Mouse (Mus musculus) embryonic facial prominence, embryonic 14.5 days (tissue): ENCODE data around the gene M1ap. TPM values are rescaled to one million over a fixed set of nuclear protein-coding genes. Genes with fewer than 3 reads are reported as not detected.

Experiments used
- ATAC-seq: fragments of 200-750 bp; cut with Nextera tagmentation; 2 replicates; pipeline ENCODE4 v1.8.0; 2017; ENCODE audit warnings: low read depth, moderate number of reproducible peaks, moderate TSS enrichment
- DNase-seq: peaks from one replicate; pipeline ENCODE4 v3.0.0-alpha.2; 2015; ENCODE audit warnings: low spot score
- H3K27ac ChIP-seq: fragments of 300-500 bp; sonication (generic); replicated peaks from 2 replicates; pipeline ENCODE4 v1.5.1; 2014; ENCODE audit warnings: low read depth, mild to moderate bottlenecking, low read length, moderate library complexity
- H3K27me3 ChIP-seq: fragments of 300-500 bp; sonication (generic); replicated peaks from 2 replicates; pipeline ENCODE4 v1.6.1; 2014; ENCODE audit warnings: low read length; ENCODE audit not compliant: control insufficient read depth, insufficient read depth
- H3K36me3 ChIP-seq: fragments of 300-500 bp; sonication (generic); 2 replicates; pipeline ENCODE4 v1.6.1; 2014; ENCODE audit warnings: low read length, mixed read lengths; ENCODE audit not compliant: control insufficient read depth, insufficient read depth
- H3K4me1 ChIP-seq: fragments of 300-500 bp; sonication (generic); 2 replicates; pipeline ENCODE4 v1.6.1; 2014; ENCODE audit warnings: antibody characterized with exemption, low read length; ENCODE audit not compliant: control insufficient read depth, insufficient read depth
- H3K4me2 ChIP-seq: fragments of 300-500 bp; sonication (generic); 2 replicates; pipeline ENCODE4 v1.6.1; 2014; ENCODE audit warnings: low read depth, mild to moderate bottlenecking, low read length, moderate library complexity, mixed read lengths
- H3K4me3 ChIP-seq: fragments of 300-500 bp; sonication (generic); 2 replicates; pipeline ENCODE4 v1.5.1; 2014; ENCODE audit warnings: low read depth, mild to moderate bottlenecking, low read length
- H3K9ac ChIP-seq: fragments of 300-500 bp; sonication (generic); 2 replicates; pipeline ENCODE4 v1.6.1; 2014; ENCODE audit warnings: low read depth, mild to moderate bottlenecking, low read length, moderate library complexity, mixed read lengths
- H3K9me3 ChIP-seq: fragments of 300-500 bp; sonication (generic); 2 replicates; pipeline ENCODE4 v1.6.1; 2016; ENCODE audit warnings: low read length; ENCODE audit not compliant: control insufficient read depth
- WGBS: fragments of 180-500 bp; shearing (Covaris S2); extraction: QIAGEN DNeasy Blood & Tissue Kit; methylation state at CpG from one replicate; pipeline ENCODE4 v1.1.7; 2014; 5-methylcytosine and 5-hydroxymethylcytosine counted together
- polyA plus RNA-seq: library from polyadenylated mRNA; unstranded; fragments of >200 nt; fragmentation: Nextera tagmentation; extraction: Ambion mirVana; gene quantifications from 2 replicates; pipeline ENCODE4 v1.2.1, GENCODE M21; 2014

Gene M1ap
- polyA plus RNA-seq, 1 experiment from 2014 or later = 0.65 TPM

DNA sequence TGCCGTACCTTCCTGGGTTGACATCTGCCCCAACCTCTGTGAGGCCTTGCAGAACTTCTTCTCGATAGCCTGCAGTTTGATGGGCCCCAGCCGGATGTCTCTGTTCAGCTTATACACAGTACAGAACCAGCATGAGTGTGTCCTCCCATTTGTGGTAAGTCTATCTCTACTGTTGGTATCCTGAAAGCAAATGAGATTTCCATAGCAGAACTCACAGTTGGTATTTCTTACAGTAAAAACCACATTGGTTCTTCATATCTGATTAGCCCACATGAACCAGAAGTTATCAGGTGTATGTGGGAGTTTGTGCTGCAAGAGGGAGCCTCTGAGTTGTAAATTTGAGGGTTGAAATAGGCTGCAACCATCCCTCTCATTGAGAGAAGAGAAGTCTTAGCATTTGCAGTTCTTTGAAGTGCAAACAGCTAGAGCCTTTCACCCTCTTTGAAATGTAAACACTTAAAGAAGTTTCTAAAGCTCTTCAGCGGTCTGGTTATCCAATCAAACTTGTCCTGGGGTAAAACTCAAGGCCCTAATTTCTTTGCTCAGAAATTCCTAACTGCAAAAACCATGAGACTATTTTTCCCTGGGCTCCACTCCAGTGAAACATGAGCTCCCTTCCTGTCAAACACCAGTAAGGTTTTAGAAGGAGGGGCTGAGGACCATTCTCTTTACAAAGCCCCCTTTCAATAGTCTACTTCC, 10.0 kb downstream of the M1ap start:
- ATAC-seq = peak; percentile 79
- no peak overlapping the region for H3K4me3 ChIP-seq
- H3K9ac ChIP-seq = no peak overlapping the region
- peak overlapping the region; percentile 63 for H3K27ac ChIP-seq
- WGBS = 55% methylated on average over 4 of the region's 4 CpGs
- no peaks in the 10 kb centered on the region for H3K9me3 ChIP-seq
- H3K27me3 ChIP-seq = no peaks in the 10 kb centered on the region
- H3K4me2 ChIP-seq = no peak overlapping the region
- H3K4me1 ChIP-seq = peaks cover 4% of the 10 kb centered on the region; the same call in 1 of the 2 replicates
- no peaks in the 10 kb centered on the region for H3K36me3 ChIP-seq
- peak; percentile 83 for DNase-seq

DNA sequence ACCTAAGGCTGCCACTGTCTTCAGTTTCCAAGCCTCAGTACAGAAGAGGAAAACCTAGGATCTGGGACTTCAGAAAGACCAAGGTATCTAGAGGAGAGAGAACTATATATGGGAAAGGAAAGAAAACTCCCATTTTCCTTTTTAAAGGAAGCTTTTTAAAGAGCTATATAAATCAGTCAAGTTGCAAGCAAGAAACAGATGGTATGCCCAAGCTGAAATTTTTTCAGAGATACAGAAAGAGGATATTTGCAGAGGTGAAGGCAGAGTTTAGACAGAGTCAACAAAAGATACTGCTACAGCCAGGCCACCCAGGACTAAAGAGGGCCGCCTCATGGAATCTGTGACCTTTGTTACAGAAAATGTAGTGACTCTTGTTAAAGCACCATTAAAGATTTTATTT, 15.0 kb downstream of the M1ap start:
- ATAC-seq (no peak), DNase-seq (no peak)
- Histone ChIP-seq H3K4me1 (peaks cover under 1% of the 10 kb centered on the region; the same call in 1 of the 2 replicates), H3K36me3 (no peaks in the 10 kb centered on the region), H3K9me3 (no peaks in the 10 kb centered on the region), H3K27me3 (no peaks in the 10 kb centered on the region), H3K4me2 (no peak overlapping the region), H3K9ac (no peak overlapping the region), H3K4me3 (no peak overlapping the region), H3K27ac (no peak overlapping the region)
- 83% methylated on average over 1 of the region's 1 CpGs for WGBS

DNA sequence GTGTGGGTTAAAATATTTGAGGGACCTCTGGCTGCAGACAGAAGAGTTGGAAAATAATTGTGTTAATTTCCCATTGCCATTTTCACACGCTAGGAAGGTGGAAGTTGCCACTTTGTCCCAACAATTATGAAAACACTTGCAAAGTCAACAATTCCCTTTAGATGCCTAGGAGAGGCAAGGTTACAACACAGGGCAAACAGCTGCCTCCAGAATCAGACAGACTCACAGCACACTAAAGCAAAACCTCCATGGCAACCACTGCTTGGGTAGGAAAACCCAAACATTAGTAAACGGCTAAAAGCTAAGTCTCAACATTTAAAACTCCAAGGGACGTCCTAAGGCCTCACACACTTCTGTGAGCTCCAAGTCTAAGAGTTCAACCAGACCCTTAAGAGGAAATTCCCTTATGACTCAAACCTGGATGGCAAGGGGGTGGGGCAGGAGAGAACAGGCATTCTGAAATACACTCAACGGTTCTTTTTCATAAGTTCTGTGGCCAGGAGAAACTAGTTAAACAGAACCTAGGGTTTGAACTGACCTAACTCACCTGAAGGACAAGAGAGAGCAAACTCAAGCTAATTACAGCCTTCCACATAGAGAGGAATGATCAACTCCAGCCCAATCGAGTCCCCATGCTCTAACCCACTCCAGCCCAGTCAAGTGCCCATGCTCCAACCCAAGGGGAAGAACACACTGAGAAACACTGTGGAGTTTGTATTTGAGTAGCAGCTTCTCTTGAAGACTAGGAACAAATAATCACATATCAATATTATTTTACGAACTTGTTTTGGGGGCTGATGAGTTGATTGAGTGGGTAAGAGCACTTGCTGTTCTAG, 22.8 kb downstream of the M1ap start:
- Histone ChIP-seq H3K4me3 (no peak overlapping the region), H3K4me1 (no peaks in the 10 kb centered on the region), H3K9ac (no peak overlapping the region), H3K4me2 (no peak overlapping the region), H3K27ac (no peak overlapping the region), H3K27me3 (0 out of 2 replicates have a peak, but pooled peaks cover 4% of the 10 kb centered on the region), H3K36me3 (no peaks in the 10 kb centered on the region), H3K9me3 (no peaks in the 10 kb centered on the region)
- no peak for ATAC-seq
- no peak for DNase-seq
- 70% methylated on average over 6 of the region's 6 CpGs for WGBS

DNA sequence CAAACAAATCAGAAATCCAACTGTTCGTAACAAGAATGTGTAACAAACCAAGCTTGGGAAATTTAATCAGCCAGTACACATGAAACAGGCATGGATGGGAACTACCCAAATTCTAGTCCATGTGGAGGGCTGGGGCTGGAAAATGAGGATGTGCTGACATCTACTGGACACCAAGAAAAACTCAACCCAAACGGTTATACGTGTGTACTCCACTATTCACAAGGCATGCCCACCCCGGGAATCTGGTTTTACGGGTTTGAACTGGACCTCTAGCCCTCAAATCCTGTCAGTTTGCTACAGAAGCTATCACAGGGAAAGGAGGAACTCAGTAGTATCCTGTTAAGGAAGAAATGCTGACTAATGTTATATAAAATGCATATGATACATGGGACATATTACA, 24.3 kb downstream of the M1ap start:
- H3K27ac ChIP-seq = no peak overlapping the region
- DNase-seq = peak; percentile 84
- WGBS = 4% methylated on average over 5 of the region's 5 CpGs

DNA sequence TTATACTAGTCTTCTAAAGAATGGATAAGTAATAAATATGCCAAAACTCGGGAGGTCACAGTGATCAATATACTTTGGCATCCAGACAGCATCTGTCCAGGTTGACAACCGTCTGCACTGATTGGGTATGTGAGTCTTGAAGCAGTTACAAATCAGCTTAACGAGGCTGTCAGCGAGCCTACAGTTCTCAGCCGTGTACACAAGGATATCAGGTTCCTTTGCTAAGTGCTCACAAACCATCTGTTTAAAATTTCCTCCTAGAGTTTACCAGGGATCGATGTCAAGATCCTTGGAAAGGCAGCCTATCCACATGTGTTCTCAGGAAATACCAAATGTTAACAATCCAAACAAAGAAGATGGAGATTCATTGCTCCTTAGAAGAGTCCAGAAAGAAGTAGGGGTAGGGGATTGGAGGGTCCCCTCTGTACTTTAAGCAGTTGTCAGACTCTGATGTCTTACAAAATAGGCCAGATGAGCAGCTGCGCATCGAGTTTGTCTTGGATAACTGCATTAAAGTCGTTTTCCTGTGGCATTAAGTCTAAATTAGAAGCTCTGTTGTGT, 40.8 kb downstream of the M1ap start:
- Histone ChIP-seq H3K27ac (peak overlapping the region; percentile 22), H3K4me2 (peak overlapping the region; percentile 23; the same call in 1 of the 2 replicates)
- 8% methylated on average over 9 of the region's 9 CpGs for WGBS

More for the DNA sequence above, 24.3 kb downstream of the M1ap start:
- Histone ChIP-seq H3K9me3 (no peaks in the 10 kb centered on the region), H3K4me2 (no peak overlapping the region), H3K4me1 (no peaks in the 10 kb centered on the region), H3K27me3 (0 out of 2 replicates have a peak, but pooled peaks cover 4% of the 10 kb centered on the region), H3K4me3 (no peak overlapping the region), H3K36me3 (no peaks in the 10 kb centered on the region), H3K9ac (no peak overlapping the region)
- ATAC-seq = peak; percentile 93; the same call in 1 of the 2 replicates

DNA sequence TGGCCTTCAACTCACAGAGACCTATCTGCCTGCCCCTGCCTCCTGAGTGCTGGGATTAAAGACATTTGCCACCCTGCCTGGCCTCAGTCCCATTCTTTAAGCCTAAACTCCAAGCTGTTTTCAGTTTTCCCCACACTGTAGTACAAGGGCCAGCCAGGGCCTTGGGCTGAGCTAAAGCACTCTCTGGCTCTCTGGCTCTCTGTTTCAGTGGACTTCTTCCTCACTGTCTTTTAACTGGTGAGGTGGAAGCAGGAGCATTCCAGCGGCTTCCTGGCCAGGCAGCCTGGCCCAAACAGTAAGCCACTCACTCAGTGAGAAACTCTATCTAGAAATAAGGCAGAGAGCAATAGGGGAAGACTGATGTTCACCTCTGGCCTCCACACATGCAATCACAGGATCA, 47.0 kb downstream of the M1ap start:
- no peak for ATAC-seq
- H3K4me1 ChIP-seq = no peaks in the 10 kb centered on the region
- H3K4me2 ChIP-seq = no peak overlapping the region

More for the DNA sequence above, 40.8 kb downstream of the M1ap start:
- ATAC-seq (peak; percentile 91), DNase-seq (peak; percentile 84)
- Histone ChIP-seq H3K4me1 (peaks cover 14% of the 10 kb centered on the region; the same call in 1 of the 2 replicates), H3K27me3 (no peaks in the 10 kb centered on the region), H3K4me3 (no peak overlapping the region), H3K36me3 (no peaks in the 10 kb centered on the region), H3K9me3 (no peaks in the 10 kb centered on the region), H3K9ac (no peak overlapping the region)

DNA sequence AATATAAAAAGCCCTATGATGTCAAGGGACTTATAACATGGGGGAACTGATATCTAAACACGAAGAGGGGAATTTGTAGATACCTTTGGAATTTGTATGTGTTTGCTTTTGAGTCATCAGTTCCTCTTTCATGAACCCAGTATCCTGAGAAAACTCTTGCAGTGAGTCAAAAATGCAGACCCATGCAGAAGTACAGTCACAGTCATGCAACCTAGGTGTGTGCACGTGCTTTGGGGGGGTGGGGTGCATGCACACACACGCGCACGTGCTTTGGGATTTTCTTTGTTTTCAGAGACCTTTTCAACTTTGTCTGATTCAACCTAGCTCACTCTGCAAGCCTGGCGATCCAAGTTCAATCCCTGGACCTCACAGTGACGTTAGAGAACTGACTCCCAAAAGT, 47.7 kb downstream of the M1ap start:
- H3K4me3 ChIP-seq = no peak overlapping the region
- no peaks in the 10 kb centered on the region for H3K36me3 ChIP-seq
- no peak overlapping the region for H3K9ac ChIP-seq
- H3K4me2 ChIP-seq = no peak overlapping the region
- no peaks in the 10 kb centered on the region for H3K4me1 ChIP-seq
- H3K27ac ChIP-seq = no peak overlapping the region
- ATAC-seq (no peak), DNase-seq (no peak)
- H3K27me3 ChIP-seq = no peaks in the 10 kb centered on the region
- 61% methylated on average over 7 of the region's 7 CpGs for WGBS
- no peaks in the 10 kb centered on the region for H3K9me3 ChIP-seq

More for the DNA sequence above, 47.0 kb downstream of the M1ap start:
- H3K9me3 ChIP-seq = no peaks in the 10 kb centered on the region
- DNase-seq = no peak
- H3K27ac ChIP-seq = no peak overlapping the region
- H3K36me3 ChIP-seq = no peaks in the 10 kb centered on the region
- 52% methylated on average over 1 of the region's 1 CpGs for WGBS
- H3K9ac ChIP-seq = no peak overlapping the region
- no peak overlapping the region for H3K4me3 ChIP-seq
- no peaks in the 10 kb centered on the region for H3K27me3 ChIP-seq

DNA sequence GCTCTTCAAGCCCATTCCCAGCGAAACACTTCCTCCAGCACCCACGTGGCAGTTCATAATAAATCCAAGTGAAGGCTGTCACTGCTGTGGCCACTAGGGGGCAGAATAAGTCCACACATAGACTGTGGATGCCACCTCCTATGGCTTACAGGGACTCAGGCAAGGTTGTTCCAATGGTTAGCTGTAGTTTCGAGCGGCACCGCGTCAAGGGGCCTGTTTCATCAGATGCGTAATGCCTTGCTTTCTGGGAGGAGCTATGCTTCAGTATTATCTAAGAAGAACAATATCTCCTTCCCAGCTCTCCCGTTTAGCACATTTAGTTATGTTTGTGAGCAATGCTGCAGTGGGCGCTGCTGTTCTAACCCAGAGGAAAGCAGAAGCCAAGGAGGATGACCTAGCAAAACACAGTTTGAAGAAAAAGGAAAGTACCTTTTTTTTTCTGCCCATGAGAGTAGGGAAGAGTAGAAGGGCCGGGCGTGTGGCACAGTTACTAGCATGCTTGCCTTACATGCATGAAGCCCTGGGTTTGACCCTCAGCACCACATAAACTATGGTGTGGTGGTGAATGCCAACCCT, 50.1 kb downstream of the M1ap start:
- peak overlapping the region; percentile 32; the same call in 1 of the 2 replicates for H3K9ac ChIP-seq
- no peaks in the 10 kb centered on the region for H3K36me3 ChIP-seq
- H3K4me1 ChIP-seq = no peaks in the 10 kb centered on the region
- H3K27ac ChIP-seq = no peak overlapping the region
- DNase-seq = peak; percentile 96
- peak overlapping the region; percentile 23 for H3K4me2 ChIP-seq
- peak overlapping the region; percentile 2; the same call in 1 of the 2 replicates for H3K4me3 ChIP-seq
- H3K27me3 ChIP-seq = no peaks in the 10 kb centered on the region
- WGBS = 12% methylated on average over 11 of the region's 11 CpGs
- ATAC-seq = peak; percentile 95
- H3K9me3 ChIP-seq = no peaks in the 10 kb centered on the region
